Mouse (Mus musculus): ENCODE measurements around the gene Scn3b. TPM values are rescaled to one million over a fixed set of nuclear protein-coding genes. Genes with fewer than 3 reads are reported as not detected.

Gene Scn3b
- polyA plus RNA-seq, 1 experiment, result 7.2 TPM

DNA sequence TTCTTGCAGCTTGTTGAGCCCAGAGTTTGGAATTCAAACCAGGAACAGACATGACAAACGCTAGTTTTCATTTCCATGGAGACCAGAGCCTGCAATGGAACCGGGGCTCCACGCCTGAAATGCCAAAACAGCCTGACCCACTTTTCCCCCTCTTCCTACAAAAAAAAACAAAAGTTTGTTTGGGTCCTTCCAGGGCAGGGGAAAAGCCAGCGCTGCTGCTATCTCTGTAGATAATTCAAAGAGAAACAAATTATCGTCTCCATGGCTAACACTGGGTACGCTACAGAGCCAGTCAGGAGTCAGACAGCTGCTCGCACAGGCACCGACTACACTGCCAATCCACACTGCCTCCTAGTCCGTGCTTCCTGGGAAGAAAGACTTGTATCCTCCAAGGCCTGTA, 70.6 kb downstream of the Scn3b start:
- no peaks in the 10 kb centered on the region for H3K27me3 ChIP-seq (ENCODE audit: control insufficient read depth, insufficient read depth, low read length, poor library complexity, severe bottlenecking)
- no peaks in the 10 kb centered on the region for H3K9me3 ChIP-seq (replicated peaks; ENCODE audit: control insufficient read depth, insufficient read depth, low read length, poor library complexity, severe bottlenecking)
- TF ChIP-seq POLR2A (IDR thresholded peaks at IDR 0.05; ENCODE audit: insufficient read depth, low read length) (no peak), EP300 (IDR thresholded peaks at IDR 0.05; ENCODE audit: insufficient read depth, low read depth, low read length) (no peak)
- no peak overlapping the region for H3K4me3 ChIP-seq (ENCODE audit: low read depth, low read length)
- H3K9ac ChIP-seq (ENCODE audit: low read depth, poor library complexity, severe bottlenecking), result no peak overlapping the region
- H3K36me3 ChIP-seq (ENCODE audit: control insufficient read depth, insufficient read depth, low read length, poor library complexity, severe bottlenecking), result no peaks in the 10 kb centered on the region
- H3K4me1 ChIP-seq (ENCODE audit: control insufficient read depth, insufficient read depth, low read length), result peaks cover 2% of the 10 kb centered on the region
- no peak overlapping the region for H3K27ac ChIP-seq (ENCODE audit: insufficient read depth, low read length)

Other genes with a start within 250 kb of the Scn3b start
- 0.15 TPM in 1 of 2 replicates, not detected in the other for gene Olfr981, start 247.8 kb upstream of the Scn3b start, polyA plus RNA-seq (2011; ENCODE audit: insufficient read depth, insufficient read length, low read depth, missing spikeins)
- gene Olfr982, start 195.4 kb upstream of the Scn3b start, polyA plus RNA-seq (2011; ENCODE audit: insufficient read depth, insufficient read length, low read depth, missing spikeins), result not detected in 2 replicates
- gene Olfr983, start 175.6 kb upstream of the Scn3b start, polyA plus RNA-seq (2011; ENCODE audit: insufficient read depth, insufficient read length, low read depth, missing spikeins), result 0.16 and 0.21 TPM in 2 replicates
- 0.42 and 0.43 TPM in 2 replicates for gene Olfr984, start 155.0 kb upstream of the Scn3b start, polyA plus RNA-seq (2011; ENCODE audit: insufficient read depth, insufficient read length, low read depth, missing spikeins)
- gene Olfr985, start 139.0 kb upstream of the Scn3b start, polyA plus RNA-seq (2011; ENCODE audit: insufficient read depth, insufficient read length, low read depth, missing spikeins), result 0.64 and 0.87 TPM in 2 replicates
- gene Tmem225, start 121.1 kb upstream of the Scn3b start, polyA plus RNA-seq (2011; ENCODE audit: insufficient read depth, insufficient read length, low read depth, missing spikeins), result not detected in 2 replicates
- gene Olfr986, start 88.3 kb upstream of the Scn3b start, polyA plus RNA-seq (2011; ENCODE audit: insufficient read depth, insufficient read length, low read depth, missing spikeins), result not detected in 2 replicates
- gene Zfp202, start 76.9 kb upstream of the Scn3b start, polyA plus RNA-seq (2011; ENCODE audit: insufficient read depth, insufficient read length, low read depth, missing spikeins), result 2.5 and 2.6 TPM in 2 replicates